Mouse (Mus musculus) myocyte (in vitro differentiated cells): ENCODE results near the gene Rnf216. TPM values are rescaled to one million over a fixed set of nuclear protein-coding genes. Genes with fewer than 3 reads are reported as not detected.

Experiments used
- H3K27me3 ChIP-seq: one replicate; pipeline ENCODE4 v1.6.1; 2011; ENCODE audit not compliant: control insufficient read depth, insufficient read depth, insufficient read length
- H3K36me3 ChIP-seq: one replicate; pipeline ENCODE4 v1.6.1; 2011; ENCODE audit not compliant: control insufficient read depth, insufficient read depth
- H3K4me2 ChIP-seq: one replicate; pipeline ENCODE4 v1.6.1; 2011; ENCODE audit warnings: low read depth, control low read depth
- H3K4me3 ChIP-seq: one replicate; pipeline ENCODE4 v1.5.1; 2011; ENCODE audit warnings: mild to moderate bottlenecking, control low read depth, moderate library complexity
- H3K79me2 ChIP-seq: one replicate; pipeline ENCODE4 v1.6.1; 2011; ENCODE audit not compliant: control insufficient read depth, insufficient read depth
- H3ac ChIP-seq: one replicate; pipeline ENCODE4 v1.6.1; 2011; ENCODE audit not compliant: control insufficient read depth, insufficient read length
- CEBPB ChIP-seq: IDR thresholded peaks from 2 replicates; pipeline ENCODE4 v1.6.1; 2011; ENCODE audit warnings: mild to moderate bottlenecking, moderate library complexity; ENCODE audit not compliant: poor library complexity, insufficient read depth, severe bottlenecking
- E2F4 ChIP-seq: IDR thresholded peaks from one replicate; pipeline ENCODE4 v1.6.1; 2011; ENCODE audit warnings: mild to moderate bottlenecking, control low read depth, moderate library complexity; ENCODE audit not compliant: insufficient read depth
- MAX ChIP-seq: IDR thresholded peaks from one replicate; pipeline ENCODE4 v1.6.1; 2011; ENCODE audit warnings: low read depth, mild to moderate bottlenecking, control low read depth
- MYOD1 ChIP-seq, 3 experiments: IDR thresholded peaks; one replicate each; pipeline ENCODE4 v1.6.1; 2011; ENCODE audit warnings: control low read depth in 2 of 3, low read depth in 2 of 3, mild to moderate bottlenecking in 2 of 3, moderate library complexity in 1 of 3; ENCODE audit not compliant: insufficient read length in 2 of 3, control insufficient read depth in 1 of 3
- MYOG ChIP-seq, 3 experiments: IDR thresholded peaks; one replicate each; pipeline ENCODE4 v1.6.1; 2011; ENCODE audit warnings: control low read depth in 2 of 3, low read depth in 2 of 3, mild to moderate bottlenecking in 2 of 3; ENCODE audit not compliant: insufficient read length in 2 of 3, control insufficient read depth in 1 of 3, insufficient read depth in 1 of 3
- POLR2A ChIP-seq: IDR thresholded peaks from one replicate; pipeline ENCODE4 v1.6.1; 2011; ENCODE audit warnings: low read depth, mild to moderate bottlenecking, control low read depth, moderate library complexity; ENCODE audit not compliant: insufficient read length
- POLR2AphosphoS2 ChIP-seq: IDR thresholded peaks from one replicate; pipeline ENCODE4 v1.6.1; 2011; ENCODE audit warnings: low read depth, control low read depth; ENCODE audit not compliant: insufficient read length
- REST ChIP-seq: IDR thresholded peaks from one replicate; pipeline ENCODE4 v1.6.1; 2011; ENCODE audit warnings: mild to moderate bottlenecking, control low read depth, moderate library complexity; ENCODE audit not compliant: insufficient read depth, insufficient read length
- SRF ChIP-seq: IDR thresholded peaks from one replicate; pipeline ENCODE4 v1.6.1; 2011; ENCODE audit warnings: low read depth; ENCODE audit not compliant: control insufficient read depth, insufficient read length
- TCF12 ChIP-seq: IDR thresholded peaks from one replicate; pipeline ENCODE4 v1.6.1; 2011; ENCODE audit warnings: mild to moderate bottlenecking, control low read depth; ENCODE audit not compliant: poor library complexity, insufficient read depth, severe bottlenecking
- TCF3 ChIP-seq: IDR thresholded peaks from one replicate; pipeline ENCODE4 v1.6.1; 2011; ENCODE audit warnings: low read depth, control low read depth; ENCODE audit not compliant: insufficient read length
- USF1 ChIP-seq: IDR thresholded peaks from one replicate; pipeline ENCODE4 v1.6.1; 2011; ENCODE audit warnings: low read depth, mild to moderate bottlenecking, control low read depth, moderate library complexity
- polyA plus RNA-seq: library from polyadenylated mRNA; unstranded; fragments of >200 nt; fragmentation: generic; extraction: Trizol; gene quantifications from one replicate; pipeline ENCODE4 v1.2.1, GENCODE M21; 2012; ENCODE audit warnings: missing spikeins

The Rnf216 gene
- polyA plus RNA-seq, 1 experiment: 15.9 TPM

GRCm38 (mm10) chr5:143079806-143080205, 33.0 kb downstream of the Rnf216 start:
- Histone ChIP-seq H3K27me3 (no peaks in the 10 kb centered on the region), H3K36me3 (peaks cover 66% of the 10 kb centered on the region), H3K79me2 (no peaks in the 10 kb centered on the region), H3K4me2 (no peak overlapping the region), H3ac (no peak overlapping the region), H3K4me3 (no peak overlapping the region)
- TF ChIP-seq USF1 (no peak), CEBPB (no peak), REST (no peak), POLR2A (no peak), SRF (no peak), MYOD1 (IDR thresholded peaks at IDR 0.05; ENCODE audit: control insufficient read depth in 1 of 3, insufficient read length in 2 of 3, low read depth in 2 of 3) (no peak), E2F4 (no peak), POLR2AphosphoS2 (no peak), TCF3 (no peak), TCF12 (no peak), MYOG (IDR thresholded peaks at IDR 0.05; ENCODE audit: control insufficient read depth in 1 of 3, insufficient read depth in 1 of 3, insufficient read length in 2 of 3, low read depth in 2 of 3) (no peak), MAX (no peak)

GRCm38 (mm10) chr5:143076603-143077143, 36.1 kb downstream of the Rnf216 start:
- TF ChIP-seq TCF3: no peak
- no peak for TF ChIP-seq POLR2A
- TF ChIP-seq USF1: no peak
- TF ChIP-seq SRF: no peak
- TF ChIP-seq E2F4: no peak
- no peak for TF ChIP-seq MYOG (IDR thresholded peaks at IDR 0.05; ENCODE audit: control insufficient read depth in 1 of 3, insufficient read depth in 1 of 3, insufficient read length in 2 of 3, low read depth in 2 of 3)
- no peak for TF ChIP-seq MAX
- TF ChIP-seq MYOD1 (IDR thresholded peaks at IDR 0.05; ENCODE audit: control insufficient read depth in 1 of 3, insufficient read length in 2 of 3, low read depth in 2 of 3): no peak
- TF ChIP-seq CEBPB: no peak
- no peak for TF ChIP-seq TCF12
- TF ChIP-seq REST: no peak
- no peak for TF ChIP-seq POLR2AphosphoS2
- no peaks in the 10 kb centered on the region for H3K27me3 ChIP-seq
- no peak overlapping the region for H3K4me3 ChIP-seq
- no peak overlapping the region for H3K4me2 ChIP-seq
- H3K36me3 ChIP-seq: peaks cover 70% of the 10 kb centered on the region
- no peak overlapping the region for H3ac ChIP-seq
- H3K79me2 ChIP-seq: no peaks in the 10 kb centered on the region

GRCm38 (mm10) chr5:143075987-143076386, 36.8 kb downstream of the Rnf216 start:
- no peak overlapping the region for H3K4me3 ChIP-seq
- no peak overlapping the region for H3K4me2 ChIP-seq
- TF ChIP-seq USF1 (no peak), E2F4 (no peak), POLR2AphosphoS2 (no peak)
- peaks cover 69% of the 10 kb centered on the region for H3K36me3 ChIP-seq
- no peaks in the 10 kb centered on the region for H3K79me2 ChIP-seq
- H3ac ChIP-seq: no peak overlapping the region
- no peaks in the 10 kb centered on the region for H3K27me3 ChIP-seq

- no peak overlapping the region for H3K4me2 ChIP-seq
- peaks cover 42% of the 10 kb centered on the region for H3K36me3 ChIP-seq
- no peak overlapping the region for H3K4me3 ChIP-seq
- H3ac ChIP-seq: no peak overlapping the region
- TF ChIP-seq TCF3 (no peak), SRF (no peak), POLR2AphosphoS2 (no peak), MYOG (IDR thresholded peaks at IDR 0.05; ENCODE audit: control insufficient read depth in 1 of 3, insufficient read depth in 1 of 3, insufficient read length in 2 of 3, low read depth in 2 of 3) (no peak), CEBPB (no peak), REST (no peak), USF1 (no peak), MAX (no peak), MYOD1 (IDR thresholded peaks at IDR 0.05; ENCODE audit: control insufficient read depth in 1 of 3, insufficient read length in 2 of 3, low read depth in 2 of 3) (no peak), POLR2A (no peak), TCF12 (no peak), E2F4 (no peak)
- H3K27me3 ChIP-seq: no peaks in the 10 kb centered on the region
- no peaks in the 10 kb centered on the region for H3K79me2 ChIP-seq
Observed at GRCm38 (mm10) chr5:143069048-143069447, 43.7 kb downstream of the Rnf216 start.

GRCm38 (mm10) chr5:143068382-143068781, 44.4 kb downstream of the Rnf216 start:
- no peak overlapping the region for H3K4me3 ChIP-seq
- no peaks in the 10 kb centered on the region for H3K79me2 ChIP-seq
- peaks cover 43% of the 10 kb centered on the region for H3K36me3 ChIP-seq
- H3ac ChIP-seq: no peak overlapping the region
- TF ChIP-seq CEBPB (no peak), USF1 (no peak), E2F4 (no peak), POLR2A (no peak), MYOG (IDR thresholded peaks at IDR 0.05; ENCODE audit: control insufficient read depth in 1 of 3, insufficient read depth in 1 of 3, insufficient read length in 2 of 3, low read depth in 2 of 3) (no peak), POLR2AphosphoS2 (no peak), MYOD1 (IDR thresholded peaks at IDR 0.05; ENCODE audit: control insufficient read depth in 1 of 3, insufficient read length in 2 of 3, low read depth in 2 of 3) (no peak), MAX (no peak), TCF12 (no peak), TCF3 (no peak), REST (no peak)
- no peak overlapping the region for H3K4me2 ChIP-seq
- no peaks in the 10 kb centered on the region for H3K27me3 ChIP-seq
